Mouse (Mus musculus): ENCODE measurements at regions not wholly inside any gene's neighbourhood (a gene's known extent, or its start where the extent isn't known, plus 50 kb on each side); places are given as distances from the start of the nearest gene placed in this dataset.

GRCm38 (mm10) chr13:52067048-52067447 is 220.6 kb downstream of the Gadd45g start:
- H3K4me1 ChIP-seq (replicated peaks; ENCODE audit: control insufficient read depth, insufficient read depth) = 0 out of 2 replicates have a peak, but pooled peaks cover 3% of the 10 kb centered on the region
- H3K36me3 ChIP-seq (ENCODE audit: control insufficient read depth, insufficient read depth, low read length) = no peaks in the 10 kb centered on the region
- no peaks in the 10 kb centered on the region for H3K27me3 ChIP-seq (ENCODE audit: control insufficient read depth, insufficient read depth, low read length)
- H3K27ac ChIP-seq (replicated peaks) = no peak overlapping the region
- peak; percentile 30; the same call in 1 of the 2 replicates for ATAC-seq (ENCODE audit: low FRiP score, low TSS enrichment)
- DNase-seq (ENCODE audit: low spot score) = no peak
- H3K4me2 ChIP-seq (replicated peaks; ENCODE audit: low read depth) = no peak overlapping the region
- no peak overlapping the region for H3K4me3 ChIP-seq (ENCODE audit: low read depth, low read length)
- no peaks in the 10 kb centered on the region for H3K9me3 ChIP-seq (ENCODE audit: control insufficient read depth, low read length)
- no peak for TF ChIP-seq EP300 (optimal IDR thresholded peaks at IDR 0.05)
- TF ChIP-seq CTCF (IDR thresholded peaks at IDR 0.05; ENCODE audit: low read depth) = peak; percentile 21; the same call in 1 of the 2 replicates
- 40% methylated on average over 4 of the region's 4 CpGs for WGBS
- no peak overlapping the region for H3K9ac ChIP-seq (ENCODE audit: low read length)

- Histone ChIP-seq H3K27ac (replicated peaks) (no peak overlapping the region), H3K9ac (ENCODE audit: low read length) (no peak overlapping the region), H3K9me3 (ENCODE audit: control insufficient read depth, low read length) (no peaks in the 10 kb centered on the region), H3K36me3 (ENCODE audit: control insufficient read depth, insufficient read depth, low read length) (no peaks in the 10 kb centered on the region), H3K4me1 (replicated peaks; ENCODE audit: control insufficient read depth, insufficient read depth) (0 out of 2 replicates have a peak, but pooled peaks cover 3% of the 10 kb centered on the region), H3K4me3 (ENCODE audit: low read depth, low read length) (no peak overlapping the region), H3K4me2 (replicated peaks; ENCODE audit: low read depth) (no peak overlapping the region), H3K27me3 (ENCODE audit: control insufficient read depth, insufficient read depth, low read length) (no peaks in the 10 kb centered on the region)
- WGBS = 72% methylated on average over 6 of the region's 6 CpGs
- ATAC-seq (ENCODE audit: low FRiP score, low TSS enrichment) = no peak
- TF ChIP-seq CTCF (IDR thresholded peaks at IDR 0.05; ENCODE audit: low read depth) (no peak), EP300 (optimal IDR thresholded peaks at IDR 0.05) (no peak)
- no peak for DNase-seq (ENCODE audit: low spot score)
Observed at GRCm38 (mm10) chr13:52068886-52069439, 222.5 kb downstream of the Gadd45g start.

- Histone ChIP-seq H3K27ac (replicated peaks) (no peak overlapping the region), H3K9ac (ENCODE audit: low read length) (no peak overlapping the region), H3K4me2 (replicated peaks; ENCODE audit: low read depth) (no peak overlapping the region), H3K27me3 (ENCODE audit: control insufficient read depth, insufficient read depth, low read length) (no peaks in the 10 kb centered on the region), H3K36me3 (ENCODE audit: control insufficient read depth, insufficient read depth, low read length) (no peaks in the 10 kb centered on the region), H3K9me3 (ENCODE audit: control insufficient read depth, low read length) (no peaks in the 10 kb centered on the region), H3K4me1 (replicated peaks; ENCODE audit: control insufficient read depth, insufficient read depth) (0 out of 2 replicates have a peak, but pooled peaks cover 3% of the 10 kb centered on the region), H3K4me3 (ENCODE audit: low read depth, low read length) (no peak overlapping the region)
- ATAC-seq (ENCODE audit: low FRiP score, low TSS enrichment) (no peak), DNase-seq (ENCODE audit: low spot score) (no peak)
- no peak for TF ChIP-seq EP300 (optimal IDR thresholded peaks at IDR 0.05)
- TF ChIP-seq CTCF (IDR thresholded peaks at IDR 0.05; ENCODE audit: low read depth) = no peak
- WGBS = 56% methylated on average over 3 of the region's 3 CpGs
Observed at GRCm38 (mm10) chr13:52069714-52070113, 223.2 kb downstream of the Gadd45g start.

- no peak overlapping the region for H3K27ac ChIP-seq (replicated peaks)
- H3K4me1 ChIP-seq (replicated peaks; ENCODE audit: control insufficient read depth, insufficient read depth) = 0 out of 2 replicates have a peak, but pooled peaks cover 3% of the 10 kb centered on the region
- DNase-seq (ENCODE audit: low spot score) = no peak
- TF ChIP-seq EP300 (optimal IDR thresholded peaks at IDR 0.05) (no peak), CTCF (IDR thresholded peaks at IDR 0.05; ENCODE audit: low read depth) (no peak)
- H3K9me3 ChIP-seq (ENCODE audit: control insufficient read depth, low read length) = no peaks in the 10 kb centered on the region
- 85% methylated on average over 19 of the region's 19 CpGs for WGBS
- H3K36me3 ChIP-seq (ENCODE audit: control insufficient read depth, insufficient read depth, low read length) = no peaks in the 10 kb centered on the region
- H3K9ac ChIP-seq (ENCODE audit: low read length) = no peak overlapping the region
- H3K27me3 ChIP-seq (ENCODE audit: control insufficient read depth, insufficient read depth, low read length) = no peaks in the 10 kb centered on the region
- H3K4me3 ChIP-seq (ENCODE audit: low read depth, low read length) = no peak overlapping the region
- ATAC-seq (ENCODE audit: low FRiP score, low TSS enrichment) = no peak
- no peak overlapping the region for H3K4me2 ChIP-seq (replicated peaks; ENCODE audit: low read depth)
Observed at GRCm38 (mm10) chr13:52070731-52071663, 224.5 kb downstream of the Gadd45g start.

GRCm38 (mm10) chr13:52077616-52078015 is 231.1 kb downstream of the Gadd45g start:
- no peak overlapping the region for H3K9ac ChIP-seq (ENCODE audit: low read length)
- H3K4me2 ChIP-seq (replicated peaks; ENCODE audit: low read depth) = no peak overlapping the region
- H3K9me3 ChIP-seq (ENCODE audit: control insufficient read depth, low read length) = no peaks in the 10 kb centered on the region
- 38% methylated on average over 4 of the region's 4 CpGs for WGBS
- no peak for TF ChIP-seq EP300 (optimal IDR thresholded peaks at IDR 0.05)
- TF ChIP-seq CTCF (IDR thresholded peaks at IDR 0.05; ENCODE audit: low read depth) = no peak
- no peak overlapping the region for H3K27ac ChIP-seq (replicated peaks)
- 0 out of 2 replicates have a peak, but pooled peaks have one; percentile 30 for ATAC-seq (ENCODE audit: low FRiP score, low TSS enrichment)
- no peak for DNase-seq (ENCODE audit: low spot score)
- peaks cover 6% of the 10 kb centered on the region for H3K4me1 ChIP-seq (replicated peaks; ENCODE audit: control insufficient read depth, insufficient read depth)
- no peak overlapping the region for H3K4me3 ChIP-seq (ENCODE audit: low read depth, low read length)
- no peaks in the 10 kb centered on the region for H3K36me3 ChIP-seq (ENCODE audit: control insufficient read depth, insufficient read depth, low read length)
- no peaks in the 10 kb centered on the region for H3K27me3 ChIP-seq (ENCODE audit: control insufficient read depth, insufficient read depth, low read length)

- Histone ChIP-seq H3K9me3 (ENCODE audit: control insufficient read depth, low read length) (no peaks in the 10 kb centered on the region), H3K4me2 (replicated peaks; ENCODE audit: low read depth) (no peak overlapping the region), H3K4me1 (replicated peaks; ENCODE audit: control insufficient read depth, insufficient read depth) (peaks cover 6% of the 10 kb centered on the region), H3K27ac (replicated peaks) (no peak overlapping the region), H3K9ac (ENCODE audit: low read length) (no peak overlapping the region), H3K4me3 (ENCODE audit: low read depth, low read length) (no peak overlapping the region), H3K27me3 (ENCODE audit: control insufficient read depth, insufficient read depth, low read length) (no peaks in the 10 kb centered on the region), H3K36me3 (ENCODE audit: control insufficient read depth, insufficient read depth, low read length) (no peaks in the 10 kb centered on the region)
- WGBS = 73% methylated on average over 6 of the region's 6 CpGs
- ATAC-seq (ENCODE audit: low FRiP score, low TSS enrichment) (no peak), DNase-seq (ENCODE audit: low spot score) (no peak)
- TF ChIP-seq CTCF (IDR thresholded peaks at IDR 0.05; ENCODE audit: low read depth) = no peak
- no peak for TF ChIP-seq EP300 (optimal IDR thresholded peaks at IDR 0.05)
Observed at GRCm38 (mm10) chr13:52078561-52078960, 232.1 kb downstream of the Gadd45g start.
